Mouse (Mus musculus) liver, adult 2 months (tissue): Measurements from ENCODE around the gene Pfkl.

ENCODE experiments used
- CTCF ChIP-seq: fragments of 200-500 bp; IDR thresholded peaks from 2 replicates; pipeline ENCODE4 v1.5.1; 2011; ENCODE audit warnings: low read depth, low read length, control low read depth
- POLR2A ChIP-seq: fragments of 200-500 bp; IDR thresholded peaks from 2 replicates; pipeline ENCODE4 v1.6.1; 2011; ENCODE audit warnings: low read length, control low read depth; ENCODE audit not compliant: insufficient read depth; ENCODE audit errors: extremely low read depth

DNA sequence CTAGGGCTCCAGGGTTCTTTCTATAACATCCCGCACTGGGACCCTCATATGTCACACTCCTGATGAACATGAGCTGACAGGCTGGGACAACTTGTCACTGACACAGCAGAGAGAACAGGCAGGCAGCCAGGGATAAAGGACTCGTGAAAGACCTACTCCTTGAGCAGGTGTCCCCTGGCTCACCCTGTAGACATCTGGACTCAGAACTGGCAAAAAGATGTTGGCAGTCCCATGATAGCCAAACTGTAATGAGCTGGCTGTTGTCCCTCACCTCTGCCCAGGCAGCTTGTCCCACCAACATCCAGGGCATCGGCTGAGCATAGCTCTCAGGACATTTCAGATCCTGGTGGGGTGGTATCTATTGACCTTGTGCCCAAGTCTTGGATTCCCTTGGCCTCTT lies 14.2 kb downstream of the Pfkl start:
- TF ChIP-seq CTCF: no peak
- TF ChIP-seq POLR2A: no peak
